Mouse (Mus musculus) small intestine, adult 2 months (tissue): ENCODE measurements at regions not wholly inside any gene's neighbourhood (a gene's known extent, or its start where the extent isn't known, plus 50 kb on each side); places are given as distances from the start of the nearest gene placed in this dataset.

Source experiments
- H3K27ac ChIP-seq: fragments of 200-500 bp; 2 replicates; pipeline ENCODE4 v1.5.1; 2012; ENCODE audit warnings: low read depth, low read length, control low read depth, inconsistent platforms; ENCODE audit not compliant: insufficient read depth
- H3K27me3 ChIP-seq: fragments of 200-500 bp; 2 replicates; pipeline ENCODE4 v1.6.1; 2012; ENCODE audit warnings: mild to moderate bottlenecking, moderate library complexity, low read length, inconsistent platforms; ENCODE audit not compliant: control insufficient read depth, insufficient read depth
- H3K36me3 ChIP-seq: fragments of 200-500 bp; 2 replicates; pipeline ENCODE4 v1.6.1; 2012; ENCODE audit warnings: mild to moderate bottlenecking, low read length, control low read depth, inconsistent platforms; ENCODE audit not compliant: control insufficient read depth, insufficient read depth
- H3K4me1 ChIP-seq: fragments of 200-500 bp; 2 replicates; pipeline ENCODE4 v1.6.1; 2012; ENCODE audit warnings: low read length, inconsistent platforms, mixed read lengths; ENCODE audit not compliant: control insufficient read depth, insufficient read depth, insufficient read length
- H3K4me3 ChIP-seq: fragments of 200-500 bp; 2 replicates; pipeline ENCODE4 v1.5.1; 2012; ENCODE audit warnings: low read depth, mild to moderate bottlenecking, control low read depth, inconsistent platforms, low read length, moderate library complexity
- CTCF ChIP-seq: fragments of 200-500 bp; IDR thresholded peaks from 2 replicates; pipeline ENCODE4 v1.5.1; 2012; ENCODE audit warnings: low read depth, mild to moderate bottlenecking, control low read depth, inconsistent platforms, low read length, moderate library complexity, mixed read lengths; ENCODE audit not compliant: insufficient replicate concordance, insufficient read length; ENCODE audit errors: extremely low read depth
- POLR2A ChIP-seq: fragments of 200-500 bp; IDR thresholded peaks from 2 replicates; pipeline ENCODE4 v1.6.1; 2012; ENCODE audit warnings: low read depth, mild to moderate bottlenecking, control low read depth, inconsistent platforms, low read length, moderate library complexity
- WGBS: fragments of 180-500 bp; shearing (Covaris S2); methylation state at CpG from one replicate; pipeline ENCODE4 v1.1.7; 2018; 5-methylcytosine and 5-hydroxymethylcytosine counted together

- Histone ChIP-seq H3K27ac (no peak overlapping the region), H3K27me3 (no peaks in the 10 kb centered on the region), H3K36me3 (no peaks in the 10 kb centered on the region), H3K4me3 (no peak overlapping the region), H3K4me1 (no peaks in the 10 kb centered on the region)
- WGBS, result 84% methylated on average over 10 of the region's 10 CpGs
- TF ChIP-seq POLR2A (no peak), CTCF (no peak)
These were observed 132.1 kb upstream of the Hhip start for GRCm38 (mm10) chr8:80189797-80190509.

DNA sequence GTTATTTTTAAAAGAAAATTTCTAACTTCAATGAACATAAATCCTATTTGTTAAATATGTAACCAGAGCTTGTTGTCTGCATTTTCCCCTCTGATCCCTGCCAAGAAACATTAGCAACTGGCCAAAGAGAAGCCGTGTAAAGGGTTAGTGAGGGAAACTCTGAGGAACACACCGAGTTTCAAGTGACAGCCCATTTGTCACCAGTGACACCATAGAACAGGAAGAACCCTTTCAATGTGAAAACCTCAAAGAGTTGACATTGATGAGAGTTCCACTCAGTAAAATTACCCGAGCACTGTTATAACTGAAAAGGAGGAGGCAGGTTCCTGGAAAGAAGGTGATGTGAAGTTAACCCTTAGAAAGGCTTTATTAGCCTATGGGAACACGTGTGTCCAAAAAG, 127.5 kb upstream of the Hhip start:
- no peak for TF ChIP-seq POLR2A
- TF ChIP-seq CTCF, result no peak
- Histone ChIP-seq H3K27me3 (no peaks in the 10 kb centered on the region), H3K27ac (no peak overlapping the region), H3K36me3 (no peaks in the 10 kb centered on the region), H3K4me1 (no peaks in the 10 kb centered on the region), H3K4me3 (no peak overlapping the region)
- WGBS, result 48% methylated on average over 4 of the region's 4 CpGs

DNA sequence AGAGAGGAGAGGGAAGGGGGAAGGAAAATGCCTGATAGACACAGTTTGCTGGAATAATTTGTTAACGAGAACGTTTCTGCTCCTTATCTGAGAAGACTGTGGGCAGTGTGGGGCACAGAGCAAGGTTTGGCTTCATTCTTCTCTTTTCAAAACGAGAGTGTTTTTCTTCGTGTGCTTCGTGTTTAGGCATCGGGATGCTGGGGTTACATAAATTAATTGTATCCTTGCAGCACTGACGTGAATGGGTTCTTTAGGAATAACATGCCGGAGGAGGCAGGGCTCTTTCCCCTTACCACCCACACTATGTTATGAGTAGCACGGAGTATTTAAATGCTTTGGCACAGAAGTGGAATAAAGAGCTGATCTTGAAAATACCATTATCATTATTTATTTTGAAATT, 110.9 kb upstream of the Hhip start:
- Histone ChIP-seq H3K36me3 (no peaks in the 10 kb centered on the region), H3K27me3 (no peaks in the 10 kb centered on the region), H3K4me3 (no peak overlapping the region), H3K27ac (no peak overlapping the region), H3K4me1 (no peaks in the 10 kb centered on the region)
- 70% methylated on average over 9 of the region's 9 CpGs for WGBS
- TF ChIP-seq CTCF (no peak), POLR2A (no peak)

DNA sequence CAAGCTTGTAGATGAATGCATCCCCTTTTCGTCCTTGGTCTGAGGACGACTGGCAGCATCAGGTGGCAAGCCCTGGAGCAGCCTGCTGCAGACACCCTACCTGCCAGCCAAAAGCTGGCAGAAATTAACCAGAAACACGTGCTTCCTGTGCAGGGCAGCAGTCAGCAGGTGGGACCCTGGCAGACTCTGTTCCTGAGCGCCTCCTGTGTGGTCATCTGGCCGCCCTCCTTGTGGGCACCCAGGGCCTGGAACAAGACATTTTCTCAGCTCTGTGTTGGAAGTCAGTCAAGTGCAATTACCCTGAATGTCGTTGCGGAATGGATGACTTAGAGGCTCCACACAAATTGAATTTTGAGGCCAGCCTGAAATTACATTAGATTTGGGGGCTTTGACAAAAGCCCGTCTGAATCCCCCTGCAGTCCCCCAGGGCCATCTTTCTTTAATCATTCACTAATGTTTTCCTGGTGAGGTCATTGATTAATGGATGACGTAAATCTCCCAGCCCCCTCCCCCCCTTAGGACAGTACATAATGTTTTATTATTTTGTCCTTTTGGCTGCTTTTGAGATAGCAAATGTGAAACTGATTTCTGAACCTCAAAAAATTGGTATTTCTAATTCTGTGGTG, 91.8 kb upstream of the Hhip start:
- TF ChIP-seq POLR2A (no peak), CTCF (no peak)
- WGBS, result 63% methylated on average over 9 of the region's 9 CpGs
- Histone ChIP-seq H3K4me3 (no peak overlapping the region), H3K27ac (no peak overlapping the region), H3K36me3 (no peaks in the 10 kb centered on the region), H3K27me3 (no peaks in the 10 kb centered on the region), H3K4me1 (no peaks in the 10 kb centered on the region)

DNA sequence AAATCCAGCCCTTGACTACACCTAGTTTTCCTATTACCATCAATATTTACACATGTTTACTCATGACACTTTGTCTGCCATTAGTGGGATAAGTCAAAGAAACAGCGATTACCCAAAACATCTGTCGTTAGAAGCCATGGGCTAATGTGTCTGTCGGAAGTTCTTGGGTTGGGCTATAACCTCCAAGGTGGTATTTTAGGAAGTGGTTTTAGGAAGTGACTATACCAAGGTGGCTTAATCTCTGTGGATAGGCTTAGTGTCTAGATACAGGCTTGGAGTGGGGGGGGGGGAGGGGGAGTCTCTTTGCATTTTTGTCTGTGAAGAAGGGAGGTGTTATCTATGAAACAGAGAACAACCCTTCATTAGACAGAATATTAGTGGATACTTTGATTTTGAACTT, 90.1 kb upstream of the Hhip start:
- Histone ChIP-seq H3K4me3 (no peak overlapping the region), H3K27ac (no peak overlapping the region), H3K27me3 (no peaks in the 10 kb centered on the region), H3K4me1 (no peaks in the 10 kb centered on the region), H3K36me3 (no peaks in the 10 kb centered on the region)
- TF ChIP-seq CTCF (no peak), POLR2A (no peak)
- WGBS, result 68% methylated on average over 3 of the region's 3 CpGs

GRCm38 (mm10) chr8:80138481-80138880, 80.7 kb upstream of the Hhip start:
- TF ChIP-seq CTCF (no peak), POLR2A (no peak)
- Histone ChIP-seq H3K27me3 (no peaks in the 10 kb centered on the region), H3K36me3 (no peaks in the 10 kb centered on the region), H3K4me1 (no peaks in the 10 kb centered on the region), H3K27ac (no peak overlapping the region), H3K4me3 (no peak overlapping the region)
- 81% methylated on average over 6 of the region's 6 CpGs for WGBS

DNA sequence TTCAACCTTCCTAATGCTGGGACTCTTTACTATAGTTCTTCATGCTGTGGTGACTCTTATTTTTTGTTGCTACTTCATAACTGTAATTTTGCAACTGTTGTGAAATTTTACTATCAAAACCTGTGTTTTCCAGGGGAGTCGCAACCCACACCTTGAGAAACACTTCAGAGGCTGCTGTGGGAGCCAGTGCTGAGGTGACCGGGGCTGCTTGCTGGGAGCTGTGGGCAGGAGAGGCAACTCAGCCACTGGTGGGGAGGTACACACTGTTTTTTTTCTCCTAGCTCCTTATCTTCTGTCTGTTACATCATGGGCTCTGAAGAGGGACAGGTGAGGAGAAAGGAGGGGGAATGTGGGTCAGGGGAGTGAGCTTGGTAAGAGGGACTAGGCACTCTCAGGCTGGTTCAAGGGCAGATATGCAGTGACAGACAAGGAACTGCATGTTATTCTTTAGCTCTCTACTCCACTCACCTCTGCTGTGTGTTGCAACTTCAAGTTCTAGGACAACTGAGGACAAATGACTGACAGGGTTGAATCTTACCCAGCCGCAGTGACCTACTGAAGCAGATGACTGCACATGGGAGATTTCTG, 62.7 kb upstream of the Hhip start:
- H3K4me3 ChIP-seq, result no peak overlapping the region
- TF ChIP-seq POLR2A, result no peak
- TF ChIP-seq CTCF, result no peak
- 78% methylated on average over 3 of the region's 3 CpGs for WGBS
- H3K27me3 ChIP-seq, result no peaks in the 10 kb centered on the region
- H3K36me3 ChIP-seq, result no peaks in the 10 kb centered on the region
- no peaks in the 10 kb centered on the region for H3K4me1 ChIP-seq
- no peak overlapping the region for H3K27ac ChIP-seq
